Mouse (Mus musculus) embryonic fibroblast, embryonic 13.5 days (primary cell): ENCODE results near the gene Fam234b.

Source experiments
- CTCF ChIP-seq: IDR thresholded peaks from 2 replicates; pipeline ENCODE4 v1.5.1; 2011; ENCODE audit warnings: mild to moderate bottlenecking, control low read depth, low read length, moderate library complexity, borderline replicate concordance; ENCODE audit not compliant: insufficient read depth
- POLR2A ChIP-seq: IDR thresholded peaks from 2 replicates; pipeline ENCODE4 v1.6.1; 2011; ENCODE audit warnings: low read depth, mild to moderate bottlenecking, control low read depth, low read length, moderate library complexity

GRCm38 (mm10) chr6:135275231-135275630, 77.5 kb downstream of the Fam234b start:
- TF ChIP-seq CTCF (no peak), POLR2A (no peak)
